Mouse (Mus musculus) adrenal gland (tissue): ENCODE results near the gene Pkp1.

Experiments
- intact Hi-C: fragments of 180-260 bp; cut with DNase I; formaldehyde crosslinking; loops from one replicate; pipeline ENCODE4 v1.15.1; 2025

Gene Pkp1

DNA sequence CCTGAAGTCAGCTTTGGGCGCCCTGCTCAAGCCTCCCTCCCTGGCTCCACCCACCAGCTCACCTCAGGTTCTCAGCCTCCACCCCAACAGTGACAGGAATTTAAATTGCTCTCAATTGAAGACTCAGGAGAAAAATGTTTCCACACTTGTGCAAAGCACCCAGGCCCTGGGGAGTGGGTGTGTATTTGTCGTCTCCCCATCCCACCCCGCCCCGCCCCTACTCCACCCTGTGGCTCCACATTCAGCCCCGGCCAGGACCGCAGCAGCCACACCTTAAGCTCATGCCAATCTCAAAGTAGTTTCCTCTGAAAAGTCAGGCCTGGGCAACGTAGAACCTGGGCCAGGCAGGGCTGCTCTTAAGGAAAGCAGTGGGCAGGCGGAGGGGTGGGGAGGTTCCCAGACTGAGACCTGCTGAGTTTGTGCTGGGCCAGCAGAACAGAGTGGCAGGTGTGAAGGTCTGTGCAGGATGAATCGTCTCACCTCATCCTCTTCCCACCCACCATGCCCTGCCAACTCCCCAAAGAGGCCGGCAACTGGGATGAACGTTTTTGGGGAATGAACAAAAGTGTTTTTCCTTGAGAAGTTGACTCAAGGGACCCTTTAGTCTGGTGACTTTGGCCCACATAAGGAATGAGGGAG is 61.8 kb downstream of the Pkp1 start:
- intact Hi-C loops, result no loop called here

GRCm38 (mm10) chr1:135856070-135856469 is 62.9 kb downstream of the Pkp1 start:
- intact Hi-C loops, result no loop called here

DNA sequence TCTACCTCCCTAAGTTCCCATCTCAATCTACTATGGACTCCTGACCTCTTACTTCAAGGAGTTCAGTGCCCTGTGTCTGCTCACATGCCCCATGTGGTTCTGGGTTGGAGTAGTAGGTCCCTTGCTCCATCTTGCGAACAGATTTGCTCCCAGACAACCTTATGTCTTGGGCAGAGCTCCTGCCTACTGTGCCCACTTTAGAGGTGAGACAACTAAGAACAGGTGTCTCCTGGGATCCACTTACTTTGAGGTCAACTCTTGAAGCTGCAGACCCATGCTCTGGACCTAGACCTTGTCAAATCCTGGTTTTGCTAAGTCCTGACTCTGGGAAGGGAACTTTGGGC is 63.7 kb downstream of the Pkp1 start:
- intact Hi-C loops, result no loop called here

DNA sequence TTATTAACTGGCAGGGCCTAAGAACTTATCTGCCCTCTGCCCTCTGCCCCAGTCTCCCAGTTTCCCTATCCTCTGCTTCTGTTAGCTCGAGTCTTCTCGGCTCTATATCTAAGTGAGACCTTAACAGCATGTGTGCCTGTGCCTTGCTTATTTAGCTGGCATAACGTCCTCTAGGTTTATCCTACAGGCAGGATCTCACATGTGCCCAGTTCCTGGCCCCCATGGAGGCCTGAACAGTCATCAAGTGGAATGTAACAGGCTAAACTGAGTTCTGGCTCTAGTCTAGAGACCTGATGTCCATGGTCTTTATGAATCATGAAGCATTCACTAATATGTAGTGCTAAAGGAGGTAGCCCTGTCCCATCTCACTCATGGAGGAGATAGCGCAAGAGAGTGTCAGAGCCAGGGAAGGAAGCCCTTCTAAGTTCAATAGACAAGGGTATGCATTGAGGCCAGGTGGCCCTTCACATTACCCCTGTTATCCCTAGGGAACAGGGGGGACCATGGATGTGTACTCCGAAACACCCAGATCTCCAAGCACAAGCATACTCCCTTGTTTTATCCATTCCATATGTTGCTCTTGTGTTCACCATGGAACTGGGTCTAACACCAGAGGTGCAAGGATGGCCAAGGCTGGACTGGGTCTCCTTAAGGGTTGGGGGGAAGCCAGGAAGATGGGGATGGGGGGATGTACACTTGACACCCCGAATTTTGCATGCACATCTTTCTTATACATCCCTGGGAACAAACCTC is 64.2 kb downstream of the Pkp1 start:
- intact Hi-C loops, result no loop called here

DNA sequence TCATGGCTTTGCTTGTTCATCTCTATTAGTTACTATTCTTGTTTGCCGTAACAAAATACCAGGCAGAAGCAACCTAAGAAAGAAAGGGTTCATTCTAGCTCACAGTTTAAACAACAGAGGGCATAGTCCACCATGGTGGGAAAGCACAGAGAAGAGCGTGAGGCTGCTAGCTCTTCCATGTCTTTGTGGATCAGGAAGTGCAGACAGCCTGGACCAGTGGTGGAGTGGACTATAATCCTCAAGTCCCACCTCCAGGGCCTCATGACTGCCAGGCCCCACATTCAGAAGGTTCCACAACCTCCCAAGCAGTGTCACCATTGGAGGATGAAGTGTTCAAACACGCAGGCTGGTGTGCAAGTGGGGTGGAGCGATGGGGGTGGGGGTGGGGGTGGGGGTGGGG is 65.8 kb downstream of the Pkp1 start:
- intact Hi-C loops, result no loop called here

- intact Hi-C loops, result no loop called here
Measured at GRCm38 (mm10) chr1:135852044-135852756, 66.8 kb downstream of the Pkp1 start.

DNA sequence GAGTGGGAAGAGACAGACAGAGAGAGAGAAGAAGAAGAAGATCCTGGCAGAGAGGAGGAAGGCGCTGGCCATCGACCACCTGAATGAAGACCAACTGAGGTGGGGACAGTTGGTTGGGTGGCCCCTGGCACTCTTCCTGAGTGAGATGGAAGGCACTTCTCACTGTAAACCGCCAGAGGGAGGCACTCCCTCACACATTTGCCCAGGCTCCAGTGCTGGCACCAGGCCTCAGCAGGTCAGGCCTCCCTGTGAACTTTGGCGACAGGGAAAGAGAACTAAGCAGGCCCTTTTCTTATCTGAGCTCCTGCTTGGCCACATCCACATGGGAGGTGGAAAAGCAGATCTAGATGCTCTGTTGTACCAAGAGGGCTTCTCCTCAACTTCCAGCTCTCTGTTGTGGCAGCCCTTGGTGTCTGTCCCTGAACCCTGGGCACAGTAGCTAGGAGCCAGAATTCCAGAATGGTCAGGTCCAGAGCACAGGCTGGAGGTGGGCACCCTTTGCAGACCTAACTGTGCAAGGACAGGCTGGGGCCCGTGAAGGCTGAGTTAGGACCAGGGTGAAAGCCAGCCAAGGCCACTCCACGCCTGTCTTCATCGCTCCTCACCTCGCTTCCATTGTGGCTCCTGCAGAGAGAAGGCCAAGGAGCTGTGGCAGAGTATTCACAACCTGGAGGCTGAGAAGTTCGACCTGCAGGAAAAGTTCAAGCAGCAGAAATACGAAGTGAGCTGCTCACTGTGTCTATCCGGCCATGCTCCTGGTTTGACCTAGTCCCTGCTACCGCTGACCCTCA is 68.1 kb downstream of the Pkp1 start:
- intact Hi-C loops, result no loop called here

DNA sequence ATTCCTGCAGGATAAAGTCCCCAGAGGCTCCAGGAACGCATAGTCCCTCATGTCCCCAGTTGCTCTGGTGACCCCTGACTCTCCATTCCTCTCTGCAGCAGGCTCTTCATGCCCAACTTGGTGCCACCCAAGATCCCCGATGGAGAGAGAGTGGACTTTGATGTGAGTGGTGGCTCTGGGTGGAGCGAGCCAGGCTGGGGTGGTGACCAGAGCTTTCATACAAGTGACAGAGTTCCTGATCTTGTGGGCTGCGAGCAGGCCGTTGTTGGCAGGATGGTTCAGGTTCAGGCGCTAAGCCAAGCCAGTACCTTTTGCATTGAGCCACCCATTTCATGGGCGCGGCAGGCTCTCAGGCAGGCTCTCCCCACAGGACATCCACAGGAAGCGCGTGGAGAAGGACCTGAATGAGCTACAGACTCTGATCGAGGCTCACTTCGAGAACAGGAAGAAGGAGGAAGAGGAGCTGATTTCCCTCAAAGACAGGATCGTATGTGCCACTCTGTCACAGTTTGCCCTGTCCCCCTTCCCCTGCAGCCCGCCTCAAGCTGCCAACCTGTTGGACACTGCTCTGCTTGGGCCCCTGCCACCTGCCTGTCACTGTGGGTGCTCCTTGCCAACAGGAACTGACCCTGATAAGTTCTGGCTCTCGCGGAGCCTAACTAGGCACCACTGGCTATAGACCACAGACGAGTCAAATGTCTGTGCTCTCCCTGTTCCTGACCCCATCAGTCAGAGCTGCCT is 71.2 kb downstream of the Pkp1 start:
- intact Hi-C loops, result loop anchor here (2.0 kb wide), 1 partner anchor 97 kb away; no protein-coding TSS in a partner anchor

GRCm38 (mm10) chr1:135847139-135847562 is 71.9 kb downstream of the Pkp1 start:
- intact Hi-C loops, result loop anchor here (2.0 kb wide), 1 partner anchor 98 kb away; no protein-coding TSS in a partner anchor

DNA sequence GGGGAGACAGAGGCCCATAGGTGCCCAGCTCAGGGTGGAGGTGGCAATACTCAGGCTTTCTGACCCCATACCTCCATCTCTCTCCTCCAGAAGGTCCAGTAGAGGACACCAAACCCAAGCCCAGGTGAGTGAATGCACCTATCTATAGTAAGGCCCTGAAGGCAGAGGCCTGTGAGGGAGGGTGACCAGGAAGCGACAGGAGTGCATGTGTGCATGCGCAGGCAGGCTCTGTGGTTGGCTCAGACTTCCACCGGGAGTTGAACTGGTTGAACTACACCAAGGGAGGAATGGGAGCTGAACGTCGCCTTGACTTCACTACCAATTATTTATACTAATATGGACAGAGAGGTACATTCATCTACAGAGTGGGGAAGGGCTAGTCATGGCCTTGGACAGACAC is 72.4 kb downstream of the Pkp1 start:
- intact Hi-C loops, result loop anchor here (2.0 kb wide), 1 partner anchor 98 kb away; no protein-coding TSS in a partner anchor

DNA sequence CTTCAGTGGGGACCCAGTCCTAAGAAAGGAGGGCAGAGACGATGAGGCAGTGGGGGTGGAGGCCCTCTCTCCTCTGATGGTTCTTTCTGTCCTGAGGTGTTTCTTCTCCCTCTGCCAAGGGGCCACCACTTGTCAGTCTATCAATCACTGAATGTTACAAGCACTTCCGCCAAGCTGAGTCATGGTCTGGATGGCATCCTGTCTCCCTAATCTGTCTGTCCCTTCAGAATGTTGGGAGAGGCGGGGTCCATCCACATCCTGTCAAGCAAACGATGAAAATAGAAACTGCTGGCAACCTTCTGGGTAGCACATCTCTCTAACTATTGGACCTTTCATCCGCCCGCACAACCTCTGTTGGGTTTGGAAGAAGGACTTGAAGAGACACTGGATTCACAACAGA is 74.5 kb downstream of the Pkp1 start:
- intact Hi-C loops, result no loop called here

GRCm38 (mm10) chr1:135843519-135844262 is 75.3 kb downstream of the Pkp1 start:
- intact Hi-C loops, result no loop called here

GRCm38 (mm10) chr1:135840675-135841395 is 78.2 kb downstream of the Pkp1 start:
- intact Hi-C loops, result no loop called here

DNA sequence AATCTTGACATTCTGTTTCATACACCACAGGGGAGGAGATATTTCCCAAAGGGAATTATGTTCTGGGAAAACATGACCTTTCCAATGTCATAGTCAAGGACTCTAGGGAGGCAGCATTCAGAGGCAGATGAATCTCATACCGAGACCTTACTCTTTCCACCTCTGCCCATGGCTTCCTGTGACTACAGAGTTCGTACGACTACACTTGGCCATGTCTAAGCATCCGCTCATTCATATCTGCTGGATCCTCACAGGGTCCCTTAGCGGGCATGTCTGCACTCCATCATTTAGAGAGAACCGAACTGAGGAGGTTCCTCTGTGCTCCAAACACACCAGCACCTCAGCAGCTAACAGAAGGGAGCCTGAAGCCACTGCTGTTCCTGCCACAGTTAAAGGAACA is 79.9 kb downstream of the Pkp1 start:
- intact Hi-C loops, result no loop called here

- intact Hi-C loops, result no loop called here
Measured at GRCm38 (mm10) chr1:135838626-135839025, 80.4 kb downstream of the Pkp1 start.

GRCm38 (mm10) chr1:135835716-135836483 is 83.1 kb downstream of the Pkp1 start, which contains the start of gene Tnnt2:
TSS of gene Tnnt2 (plus strand) at chr1:135836354.
- intact Hi-C loops, result no loop called here

DNA sequence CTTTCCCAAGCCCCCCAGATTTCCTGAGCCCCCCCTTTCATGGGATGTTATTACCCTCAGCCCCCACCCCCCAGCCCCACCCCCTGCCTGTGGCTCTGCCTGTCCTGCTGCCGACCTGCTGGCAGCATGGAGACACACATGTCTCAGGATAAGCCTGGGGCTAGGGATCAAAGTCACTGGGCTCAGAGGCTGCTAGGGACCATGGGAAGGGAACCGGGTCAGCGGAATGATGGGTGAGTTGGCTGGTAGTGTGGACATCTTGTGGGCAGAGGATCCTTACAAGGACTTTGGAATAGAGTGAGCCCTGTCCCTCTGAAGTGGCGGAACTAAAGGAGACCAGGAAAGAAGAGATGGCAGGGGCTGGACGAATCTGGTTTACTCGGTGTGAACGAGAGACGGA is 84.0 kb downstream of the Pkp1 start:
- intact Hi-C loops, result no loop called here

DNA sequence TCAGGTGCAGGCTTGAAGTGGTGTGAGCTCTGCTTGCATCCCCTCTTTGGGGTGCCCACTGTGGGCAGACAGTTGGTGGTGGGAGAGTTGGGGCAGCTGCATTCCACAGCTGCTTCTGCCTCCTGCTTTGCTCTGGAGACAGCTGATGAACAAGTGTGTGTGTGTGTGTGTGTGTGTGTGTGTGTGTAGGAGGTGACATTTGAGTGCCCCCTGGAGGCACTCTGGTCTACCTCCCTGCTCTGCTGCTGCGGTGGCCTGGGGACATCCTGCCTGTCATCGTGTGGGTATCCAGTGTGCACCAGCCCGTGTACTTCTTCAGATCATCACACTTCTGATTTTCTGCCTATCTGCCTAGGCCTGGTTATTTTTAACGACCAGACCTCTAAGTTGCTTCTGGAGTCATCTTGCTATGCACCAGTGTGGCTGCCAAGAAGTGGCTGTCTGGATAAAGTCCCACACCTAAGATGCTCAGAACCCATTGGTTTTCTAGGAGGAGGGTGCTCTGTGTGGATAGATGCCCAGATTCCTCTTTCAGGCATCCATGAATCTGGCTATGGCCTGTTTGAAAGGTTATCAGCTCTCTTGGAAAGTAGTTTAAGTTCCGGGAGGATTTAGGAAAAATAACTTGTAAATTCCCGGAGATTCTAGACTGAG is 84.7 kb downstream of the Pkp1 start:
- intact Hi-C loops, result no loop called here
